Mouse (Mus musculus): ENCODE data around the gene Apom.

DNA sequence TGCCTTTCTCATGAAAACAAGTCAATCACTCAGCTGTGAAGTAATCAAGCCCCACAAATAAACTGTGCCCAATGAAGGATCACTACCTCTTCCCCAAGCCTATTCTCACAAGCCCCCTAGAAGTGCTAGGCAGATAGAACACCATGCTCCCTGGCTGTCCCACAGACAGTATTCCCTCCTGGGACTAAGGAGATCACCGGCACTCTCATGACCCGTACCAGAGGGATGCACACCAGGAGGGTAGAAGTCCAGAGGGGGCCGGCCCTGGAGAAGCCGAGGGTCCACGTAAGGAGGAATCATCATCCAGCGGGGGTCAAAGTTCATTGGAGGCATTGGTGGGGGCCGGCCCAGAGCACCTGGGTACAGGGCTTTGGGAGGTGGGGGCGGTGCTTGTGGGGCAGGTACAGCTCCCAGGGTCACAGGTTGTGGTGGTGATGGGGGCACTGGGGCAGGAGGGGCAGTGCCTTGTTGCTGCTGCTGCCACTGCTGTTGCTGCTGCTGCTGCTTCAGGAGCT, 25.9 kb upstream of the Apom start:
- no peak for TF ChIP-seq EP300 (IDR thresholded peaks at IDR 0.05; ENCODE audit: low read depth)
- no peak for TF ChIP-seq CTCF (IDR thresholded peaks at IDR 0.05; ENCODE audit: low read depth)
